Mouse (Mus musculus) T-helper 1 cell (primary cell): ENCODE data around the gene Wbp2.

Source experiments
- in situ Hi-C: fragments of 300-600 bp; cut with MboI, MseI; formaldehyde crosslinking; loops from one replicate; pipeline ENCODE4 v1.15.1; 2025; ENCODE audit warnings: high pct_unique_total_duplicates

The Wbp2 gene

GRCm38 (mm10) chr11:116110131-116110530 lies 23.3 kb upstream of the Wbp2 start:
- in situ Hi-C loops: no loop called here

- in situ Hi-C loops: no loop called here
These were observed 22.8 kb upstream of the Wbp2 start for GRCm38 (mm10) chr11:116109441-116110081.

- in situ Hi-C loops: no loop called here
These were observed 21.8 kb upstream of the Wbp2 start for GRCm38 (mm10) chr11:116108464-116109137.

- in situ Hi-C loops: no loop called here
These were observed 21.0 kb upstream of the Wbp2 start for GRCm38 (mm10) chr11:116107777-116108285.

GRCm38 (mm10) chr11:116106963-116107776 lies 20.4 kb upstream of the Wbp2 start:
- in situ Hi-C loops: no loop called here

GRCm38 (mm10) chr11:116106154-116106962 lies 19.6 kb upstream of the Wbp2 start:
- in situ Hi-C loops: no loop called here

- in situ Hi-C loops: no loop called here
These were observed 18.3 kb upstream of the Wbp2 start for GRCm38 (mm10) chr11:116105065-116105464.

- in situ Hi-C loops: no loop called here
These were observed 17.3 kb upstream of the Wbp2 start for GRCm38 (mm10) chr11:116104006-116104646.

GRCm38 (mm10) chr11:116103572-116103971 lies 16.8 kb upstream of the Wbp2 start:
- in situ Hi-C loops: no loop called here

GRCm38 (mm10) chr11:116102472-116102871 lies 15.7 kb upstream of the Wbp2 start:
- in situ Hi-C loops: no loop called here

GRCm38 (mm10) chr11:116101931-116102381 lies 15.2 kb upstream of the Wbp2 start:
- in situ Hi-C loops: no loop called here

GRCm38 (mm10) chr11:116100839-116101238 lies 14.0 kb upstream of the Wbp2 start:
- in situ Hi-C loops: no loop called here

GRCm38 (mm10) chr11:116100385-116100784 lies 13.6 kb upstream of the Wbp2 start:
- in situ Hi-C loops: no loop called here

- in situ Hi-C loops: no loop called here
These were observed 12.7 kb upstream of the Wbp2 start for GRCm38 (mm10) chr11:116099462-116099861.

GRCm38 (mm10) chr11:116098711-116099460 lies 12.1 kb upstream of the Wbp2 start:
- in situ Hi-C loops: no loop called here

- in situ Hi-C loops: no loop called here
These were observed 9.7 kb upstream of the Wbp2 start for GRCm38 (mm10) chr11:116096213-116097108.

GRCm38 (mm10) chr11:116095573-116095972 lies 8.8 kb upstream of the Wbp2 start:
- in situ Hi-C loops: no loop called here

GRCm38 (mm10) chr11:116093771-116094565 lies 7.2 kb upstream of the Wbp2 start:
- in situ Hi-C loops: no loop called here
